Mouse (Mus musculus): ENCODE measurements around the gene Vezt.

DNA sequence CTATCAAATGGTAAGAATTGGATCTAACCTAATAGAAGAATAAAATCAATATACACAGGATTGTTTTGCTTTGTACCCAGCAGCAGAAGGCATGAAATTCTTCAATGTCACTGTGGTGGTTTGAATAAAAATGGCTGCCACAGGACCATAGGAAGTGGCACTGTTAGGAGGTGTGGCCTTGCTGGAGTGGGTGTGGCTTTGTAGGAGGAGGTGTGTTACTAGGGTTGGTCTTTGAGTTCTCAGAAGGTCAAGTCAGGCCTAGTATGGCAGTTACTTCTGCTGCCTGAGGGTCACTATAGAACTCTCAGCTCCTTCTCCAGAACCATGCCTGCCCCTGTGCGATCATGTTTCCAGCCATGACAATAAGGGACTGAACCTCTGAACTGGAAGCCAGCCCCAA, 40.5 kb downstream of the Vezt start:
- TF ChIP-seq POLR2A (IDR thresholded peaks at IDR 0.05; ENCODE audit: extremely low read depth, insufficient read depth, low read length) (no peak), CTCF (IDR thresholded peaks at IDR 0.05; ENCODE audit: extremely low read depth, insufficient read depth, low read length) (no peak)
